Mouse (Mus musculus) intestine, embryonic 16.5 days (tissue): Measurements from ENCODE around the gene Frmpd1. TPM values are rescaled to one million over a fixed set of nuclear protein-coding genes. Genes with fewer than 3 reads are reported as not detected.

Experiments
- ATAC-seq: fragments of 200-750 bp; cut with Nextera tagmentation; 2 replicates; pipeline ENCODE4 v1.8.0; 2017; ENCODE audit warnings: moderate TSS enrichment, moderate library complexity
- H3K27ac ChIP-seq: fragments of 300-500 bp; sonication (generic); 2 replicates; pipeline ENCODE4 v1.5.1; 2014; ENCODE audit warnings: mild to moderate bottlenecking, low read length
- H3K27me3 ChIP-seq: fragments of 300-500 bp; sonication (generic); replicated peaks from 2 replicates; pipeline ENCODE4 v1.6.1; 2014; ENCODE audit warnings: low read length, control low read depth, mixed read lengths; ENCODE audit not compliant: control insufficient read depth, insufficient read depth
- H3K36me3 ChIP-seq: fragments of 300-500 bp; sonication (generic); 2 replicates; pipeline ENCODE4 v1.6.1; 2014; ENCODE audit warnings: low read length, control low read depth; ENCODE audit not compliant: control insufficient read depth, insufficient read depth
- H3K4me1 ChIP-seq: fragments of 300-500 bp; sonication (generic); 2 replicates; pipeline ENCODE4 v1.6.1; 2014; ENCODE audit warnings: low read length, control low read depth, mixed read lengths; ENCODE audit not compliant: control insufficient read depth, insufficient read depth
- H3K4me2 ChIP-seq: fragments of 300-500 bp; sonication (generic); 2 replicates; pipeline ENCODE4 v1.6.1; 2014; ENCODE audit warnings: low read depth, low read length, control low read depth
- H3K4me3 ChIP-seq: fragments of 300-500 bp; sonication (generic); 2 replicates; pipeline ENCODE4 v1.5.1; 2014; ENCODE audit warnings: mild to moderate bottlenecking, low read length
- H3K9ac ChIP-seq: fragments of 300-500 bp; sonication (generic); 2 replicates; pipeline ENCODE4 v1.6.1; 2014; ENCODE audit warnings: low read depth, low read length
- H3K9me3 ChIP-seq: fragments of 300-500 bp; sonication (generic); 2 replicates; pipeline ENCODE4 v1.6.1; 2016; ENCODE audit warnings: low read length, control low read depth; ENCODE audit not compliant: control insufficient read depth
- WGBS: fragments of 180-500 bp; shearing (Covaris S2); extraction: QIAGEN DNeasy Blood & Tissue Kit; methylation state at CpG from one replicate; pipeline ENCODE4 v1.1.7; 2014; 5-methylcytosine and 5-hydroxymethylcytosine counted together
- polyA plus RNA-seq: library from polyadenylated mRNA; unstranded; fragments of >200 nt; fragmentation: Nextera tagmentation; extraction: Ambion mirVana; gene quantifications from 2 replicates; pipeline ENCODE4 v1.2.1, GENCODE M21; 2015

The Frmpd1 gene
- polyA plus RNA-seq, 1 experiment from 2014 or later: 0.39 TPM

- Histone ChIP-seq H3K27ac (no peak overlapping the region), H3K4me2 (no peak overlapping the region), H3K9ac (no peak overlapping the region), H3K9me3 (no peaks in the 10 kb centered on the region), H3K4me1 (no peaks in the 10 kb centered on the region), H3K4me3 (no peak overlapping the region), H3K36me3 (no peaks in the 10 kb centered on the region), H3K27me3 (no peaks in the 10 kb centered on the region)
- WGBS: 50% methylated on average over 3 of the region's 3 CpGs
- no peak for ATAC-seq
These were observed 147.8 kb downstream of the Frmpd1 start for GRCm38 (mm10) chr4:45332466-45332865.

Other genes starting within 250 kb of the Frmpd1 start
- 142 and 153 TPM in 2 replicates for gene Grhpr, start 203.5 kb upstream of the Frmpd1 start, polyA plus RNA-seq
- gene Zbtb5, start 172.5 kb upstream of the Frmpd1 start, polyA plus RNA-seq: 12.8 and 13.8 TPM in 2 replicates
- gene Polr1e, start 166.3 kb upstream of the Frmpd1 start, polyA plus RNA-seq: 31.1 and 34.1 TPM in 2 replicates
- 7.9 and 8.2 TPM in 2 replicates for gene Fbxo10, start 100.3 kb upstream of the Frmpd1 start, polyA plus RNA-seq
- gene Tomm5, start 76.8 kb upstream of the Frmpd1 start, polyA plus RNA-seq: 367 and 411 TPM in 2 replicates
- 13.0 and 15.5 TPM in 2 replicates for gene Trmt10b, start 112.3 kb downstream of the Frmpd1 start, polyA plus RNA-seq
- 6.4 and 7.4 TPM in 2 replicates for gene Dcaf10, start 157.2 kb downstream of the Frmpd1 start, polyA plus RNA-seq
- gene Exosc3, start 157.9 kb downstream of the Frmpd1 start, polyA plus RNA-seq: 77.1 and 82.7 TPM in 2 replicates
- gene Slc25a51, start 223.9 kb downstream of the Frmpd1 start, polyA plus RNA-seq: 50.3 and 55.5 TPM in 2 replicates